Mouse (Mus musculus) naive thymus-derived CD4-positive, alpha-beta T cell, adult 2 months (primary cell): ENCODE results near the gene Sept1.

ENCODE experiments used
- DNase-seq: peaks from one replicate; pipeline ENCODE4 v3.0.0-alpha.2; 2011; ENCODE audit warnings: low read depth

Gene Sept1

GRCm38 (mm10) chr7:127232622-127233367, at the start of gene Sept1, which contains the start of gene Zfp553:
Gene Sept1, minus strand, starts transcription at chr7:127233130.
Gene Zfp553, plus strand, starts transcription at chr7:127233061.
- DNase-seq, result peak; percentile 83

- DNase-seq, result peak; percentile 53
Observed at GRCm38 (mm10) chr7:127282190-127282589, 49.3 kb upstream of the Sept1 start.

GRCm38 (mm10) chr7:127281114-127281513, 48.2 kb upstream of the Sept1 start:
- DNase-seq, result peak; percentile 64

- no peak for DNase-seq
Observed at GRCm38 (mm10) chr7:127280092-127280491, 47.2 kb upstream of the Sept1 start.

DNA sequence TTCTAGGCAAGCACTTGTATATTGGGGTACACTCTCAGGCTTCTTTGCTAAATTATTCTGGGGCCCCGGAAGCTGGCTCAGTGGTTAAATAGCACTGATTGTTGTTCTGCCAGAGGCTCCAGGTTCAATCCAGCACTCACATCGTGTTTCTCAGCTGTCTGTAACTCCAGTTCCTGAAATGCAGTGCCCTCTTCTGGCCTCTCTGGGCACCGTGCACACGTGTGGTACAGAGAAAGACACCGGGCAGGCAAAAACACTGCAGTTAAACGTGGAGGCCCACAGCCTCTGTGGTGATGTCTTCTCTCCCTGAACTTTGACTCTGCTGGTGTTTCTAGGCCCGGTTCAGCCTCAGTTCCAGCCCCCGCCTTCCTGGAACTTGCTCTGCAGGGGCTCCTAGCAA, 45.4 kb upstream of the Sept1 start:
- peak; percentile 86 for DNase-seq

GRCm38 (mm10) chr7:127276519-127276961, 43.6 kb upstream of the Sept1 start:
- no peak for DNase-seq

- DNase-seq, result peak; percentile 98
Observed at GRCm38 (mm10) chr7:127273925-127274789, 41.2 kb upstream of the Sept1 start, which contains the start of gene Sephs2. Gene Sephs2, minus strand, starts transcription at chr7:127274055.

DNA sequence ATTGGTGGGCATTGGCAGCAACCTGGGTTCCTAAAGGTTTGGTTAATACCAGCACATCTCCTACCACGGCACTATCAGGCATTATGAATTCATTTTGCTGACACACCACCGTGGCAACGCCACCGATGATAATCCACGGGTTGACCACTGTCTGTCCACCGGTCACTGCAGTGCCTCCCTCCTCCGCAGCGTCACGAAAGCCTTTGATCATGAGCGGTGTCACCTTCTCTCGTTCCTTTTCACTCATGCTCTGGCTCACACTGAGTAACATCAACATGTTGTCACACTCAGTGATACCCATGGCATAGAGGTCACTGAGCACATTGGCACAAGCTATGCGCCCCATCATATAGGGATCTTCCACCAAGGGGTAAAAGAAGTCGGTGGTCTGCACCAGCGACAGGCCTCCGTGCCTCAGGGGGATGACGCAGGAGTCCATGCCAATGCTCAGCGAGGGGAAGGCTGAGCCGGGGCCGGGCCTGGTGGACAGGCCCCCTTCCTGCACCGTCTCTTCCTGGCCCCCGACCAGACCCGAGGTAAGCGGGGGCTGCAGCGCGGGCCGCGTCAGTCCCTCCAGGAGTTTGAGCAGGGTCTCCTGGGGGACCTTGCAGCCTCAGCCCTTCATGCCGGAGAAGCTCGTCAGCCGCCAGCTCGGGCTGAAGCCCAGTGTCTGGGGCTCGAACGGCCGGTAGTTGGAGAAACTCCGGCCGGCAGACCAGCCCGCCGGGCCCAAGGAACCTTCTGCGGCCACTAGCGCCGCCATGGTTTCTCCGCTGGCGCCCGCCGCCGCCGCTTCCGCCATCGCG, 40.4 kb upstream of the Sept1 start:
- peak; percentile 55 for DNase-seq

DNA sequence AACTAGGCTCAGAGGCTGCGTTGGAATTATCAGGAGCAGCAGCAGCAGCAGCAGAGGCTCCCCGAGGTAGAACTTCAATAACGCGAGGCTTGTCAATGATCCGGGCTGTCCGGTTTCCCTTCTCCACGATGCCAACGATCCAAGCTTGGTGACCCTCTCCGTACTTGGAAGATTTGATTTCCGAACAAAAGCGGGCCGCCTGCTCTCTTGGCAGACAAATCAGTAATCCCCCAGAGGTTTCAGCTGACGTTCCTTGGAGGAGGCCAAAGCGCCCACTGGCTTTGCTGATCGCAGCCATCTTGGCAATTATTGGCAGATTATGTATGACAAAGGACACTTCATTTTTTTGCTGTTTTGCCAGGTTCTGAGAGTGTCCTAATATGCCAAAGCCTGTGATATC, 39.6 kb upstream of the Sept1 start:
- no peak for DNase-seq

GRCm38 (mm10) chr7:127271093-127271492, 38.2 kb upstream of the Sept1 start:
- no peak for DNase-seq

- DNase-seq, result no peak
Observed at GRCm38 (mm10) chr7:127270666-127271065, 37.7 kb upstream of the Sept1 start.

DNA sequence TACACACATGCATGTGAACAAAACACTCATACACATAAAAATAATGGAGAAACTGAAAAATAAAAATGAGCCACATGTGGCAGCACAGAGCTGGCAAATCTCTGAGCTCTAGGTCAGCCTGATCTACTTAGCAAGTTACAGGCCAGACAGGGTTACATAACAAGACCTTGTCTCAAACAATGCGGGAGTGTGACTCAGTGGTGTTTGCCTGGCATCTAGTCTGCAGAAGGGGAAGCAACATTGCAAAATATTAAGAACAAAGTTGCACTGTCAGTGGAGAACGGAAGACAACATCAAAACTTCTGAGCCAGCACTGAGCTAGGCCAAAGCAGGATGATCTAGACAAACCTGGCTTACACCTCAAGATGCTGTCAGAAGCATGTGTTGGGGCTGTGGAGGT, 37.3 kb upstream of the Sept1 start:
- DNase-seq, result no peak

- no peak for DNase-seq
Observed at GRCm38 (mm10) chr7:127263526-127263925, 30.6 kb upstream of the Sept1 start.

GRCm38 (mm10) chr7:127262218-127262961, 29.5 kb upstream of the Sept1 start:
- DNase-seq, result no peak

- peak; percentile 98 for DNase-seq
Observed at GRCm38 (mm10) chr7:127260309-127261111, 27.6 kb upstream of the Sept1 start, which contains the start of gene Dctpp1. Gene Dctpp1, minus strand, starts transcription at chr7:127260709.

GRCm38 (mm10) chr7:127259186-127259905, 26.4 kb upstream of the Sept1 start:
- no peak for DNase-seq

GRCm38 (mm10) chr7:127256518-127256917, 23.6 kb upstream of the Sept1 start:
- DNase-seq, result no peak

GRCm38 (mm10) chr7:127255965-127256364, 23.0 kb upstream of the Sept1 start:
- DNase-seq, result no peak

GRCm38 (mm10) chr7:127255008-127255407, 22.1 kb upstream of the Sept1 start:
- no peak for DNase-seq
